Mouse (Mus musculus): ENCODE measurements around the gene Crbn. TPM values are rescaled to one million over a fixed set of nuclear protein-coding genes. Genes with fewer than 3 reads are reported as not detected.
A peak's percentile ranks its signal among the peaks of the same experiment; 100 is the strongest.

The Crbn gene
- polyA plus RNA-seq, 1 experiment from 2014 or later = 26.3 TPM

- Histone ChIP-seq H3K27ac (replicated peaks) (no peak overlapping the region), H3K4me3 (ENCODE audit: low read depth, low read length) (peak overlapping the region; percentile 91), H3K9me3 (ENCODE audit: control insufficient read depth, low read length) (no peaks in the 10 kb centered on the region), H3K27me3 (ENCODE audit: control insufficient read depth, insufficient read depth, low read length) (no peaks in the 10 kb centered on the region), H3K36me3 (ENCODE audit: control insufficient read depth, insufficient read depth, low read length) (peaks cover 3% of the 10 kb centered on the region; the same call in 1 of the 2 replicates), H3K4me2 (replicated peaks; ENCODE audit: low read depth) (peak overlapping the region; percentile 86), H3K4me1 (replicated peaks; ENCODE audit: control insufficient read depth, insufficient read depth) (0 out of 2 replicates have a peak, but pooled peaks cover 4% of the 10 kb centered on the region), H3K9ac (ENCODE audit: low read length) (peak overlapping the region; percentile 83)
- TF ChIP-seq EP300 (optimal IDR thresholded peaks at IDR 0.05) (no peak), CTCF (IDR thresholded peaks at IDR 0.05; ENCODE audit: low read depth) (no peak)
- ATAC-seq (ENCODE audit: low FRiP score, low TSS enrichment) (no peak), DNase-seq (ENCODE audit: low spot score) (no peak)
- 41% methylated on average over 4 of the region's 4 CpGs for WGBS
Observed at GRCm38 (mm10) chr6:106770046-106770445, 29.8 kb downstream of the Crbn start.

DNA sequence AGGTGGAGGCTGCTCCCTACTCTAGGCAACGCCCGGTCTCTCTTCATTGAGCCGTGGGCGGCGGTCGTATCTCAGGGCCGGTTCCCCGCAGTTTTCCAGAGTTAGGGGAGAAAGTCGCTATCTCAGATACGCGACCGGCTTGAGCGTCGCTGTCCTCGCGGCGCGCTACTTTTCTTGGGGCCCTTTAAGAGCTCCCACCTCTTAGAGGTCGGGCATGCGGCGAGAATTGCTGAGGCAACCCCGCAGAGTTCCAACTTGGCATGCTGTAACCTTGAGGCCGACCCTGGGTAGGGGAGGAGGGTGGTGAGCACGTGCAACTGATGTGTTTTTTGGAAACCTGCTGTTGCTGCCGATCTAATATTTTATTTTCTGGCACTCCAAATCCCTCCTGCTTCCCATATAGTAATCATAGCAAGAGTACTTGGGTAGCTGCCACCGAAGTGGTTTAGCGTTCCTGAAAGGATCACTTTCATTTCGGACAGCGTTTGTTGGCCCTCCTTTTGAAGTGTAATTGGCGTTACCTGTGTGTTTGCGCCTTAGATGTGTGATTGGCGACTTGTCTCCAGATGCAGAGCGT, 30.5 kb downstream of the Crbn start:
- peak; percentile 73; the same call in 1 of the 2 replicates for ATAC-seq (ENCODE audit: low FRiP score, low TSS enrichment)

DNA sequence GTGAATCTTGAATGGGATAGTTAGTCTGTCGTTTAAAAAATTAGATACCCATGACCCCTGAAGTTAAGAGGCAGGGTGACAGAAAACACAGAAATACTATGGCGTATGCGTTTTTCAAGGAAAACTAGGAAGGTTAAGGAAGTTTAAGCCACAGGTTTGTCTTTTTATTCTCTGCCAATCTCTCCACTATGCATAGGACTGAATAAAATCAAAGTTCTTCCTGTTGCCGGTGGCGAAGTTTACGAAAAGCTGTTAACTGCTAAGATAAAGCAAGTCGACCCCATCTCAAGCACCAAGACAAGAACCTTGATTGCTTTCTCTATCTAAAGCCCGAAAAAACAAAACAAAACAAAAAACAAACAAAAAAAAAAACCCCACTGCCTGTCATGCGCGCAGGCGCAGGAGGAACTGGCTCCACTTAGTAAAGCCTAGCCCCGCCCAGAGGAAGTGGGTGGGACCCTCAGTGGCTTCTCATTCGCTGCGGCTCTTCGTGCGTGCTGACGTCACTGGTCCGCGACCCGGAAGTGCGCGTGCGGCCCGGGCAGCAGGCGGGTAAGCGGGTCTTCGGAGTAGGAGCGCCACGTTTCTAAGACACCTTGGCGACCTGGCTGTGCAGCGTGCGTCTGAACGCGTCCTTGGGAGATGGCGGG, 31.1 kb downstream of the Crbn start, which contains the start of gene Trnt1:
Gene Trnt1 (plus strand): TSS at position 481 of the 650 bp plus-strand sequence.
- Histone ChIP-seq H3K9me3 (ENCODE audit: control insufficient read depth, low read length) (no peaks in the 10 kb centered on the region), H3K9ac (ENCODE audit: low read length) (peak within 1 kb of the TSS; percentile 83), H3K27me3 (ENCODE audit: control insufficient read depth, insufficient read depth, low read length) (no peaks in the 10 kb centered on the region), H3K27ac (replicated peaks) (peak within 1 kb of the TSS; percentile 76), H3K36me3 (ENCODE audit: control insufficient read depth, insufficient read depth, low read length) (peaks cover 3% of the 10 kb centered on the region; the same call in 1 of the 2 replicates), H3K4me2 (replicated peaks; ENCODE audit: low read depth) (peak within 1 kb of the TSS; percentile 86), H3K4me3 (ENCODE audit: low read depth, low read length) (peak within 1 kb of the TSS; percentile 91), H3K4me1 (replicated peaks; ENCODE audit: control insufficient read depth, insufficient read depth) (0 out of 2 replicates have a peak, but pooled peaks cover 4% of the 10 kb centered on the region)
- DNase-seq (ENCODE audit: low spot score) = peak; percentile 99
- ATAC-seq (ENCODE audit: low FRiP score, low TSS enrichment) = peak; percentile 100
- no peak for TF ChIP-seq CTCF (IDR thresholded peaks at IDR 0.05; ENCODE audit: low read depth)
- TF ChIP-seq EP300 (optimal IDR thresholded peaks at IDR 0.05) = no peak
- WGBS = 9% methylated on average over 35 of the region's 35 CpGs

More for the DNA sequence above, 30.5 kb downstream of the Crbn start:
- no peaks in the 10 kb centered on the region for H3K9me3 ChIP-seq (ENCODE audit: control insufficient read depth, low read length)
- peaks cover 3% of the 10 kb centered on the region; the same call in 1 of the 2 replicates for H3K36me3 ChIP-seq (ENCODE audit: control insufficient read depth, insufficient read depth, low read length)
- 0 out of 2 replicates have a peak, but pooled peaks cover 4% of the 10 kb centered on the region for H3K4me1 ChIP-seq (replicated peaks; ENCODE audit: control insufficient read depth, insufficient read depth)
- H3K4me2 ChIP-seq (replicated peaks; ENCODE audit: low read depth) = peak overlapping the region; percentile 86
- WGBS = under 1% methylated on average over 33 of the region's 33 CpGs
- H3K27me3 ChIP-seq (ENCODE audit: control insufficient read depth, insufficient read depth, low read length) = no peaks in the 10 kb centered on the region
- peak overlapping the region; percentile 76 for H3K27ac ChIP-seq (replicated peaks)
- peak; percentile 31 for DNase-seq (ENCODE audit: low spot score)
- TF ChIP-seq EP300 (optimal IDR thresholded peaks at IDR 0.05) (no peak), CTCF (IDR thresholded peaks at IDR 0.05; ENCODE audit: low read depth) (no peak)
- peak overlapping the region; percentile 91 for H3K4me3 ChIP-seq (ENCODE audit: low read depth, low read length)
- peak overlapping the region; percentile 83 for H3K9ac ChIP-seq (ENCODE audit: low read length)

GRCm38 (mm10) chr6:106766774-106767173, 33.1 kb downstream of the Crbn start:
- DNase-seq (ENCODE audit: low spot score) = no peak
- Histone ChIP-seq H3K4me1 (replicated peaks; ENCODE audit: control insufficient read depth, insufficient read depth) (0 out of 2 replicates have a peak, but pooled peaks cover 4% of the 10 kb centered on the region), H3K9ac (ENCODE audit: low read length) (no peak overlapping the region), H3K9me3 (ENCODE audit: control insufficient read depth, low read length) (no peaks in the 10 kb centered on the region), H3K27ac (replicated peaks) (no peak overlapping the region), H3K27me3 (ENCODE audit: control insufficient read depth, insufficient read depth, low read length) (no peaks in the 10 kb centered on the region), H3K4me2 (replicated peaks; ENCODE audit: low read depth) (no peak overlapping the region), H3K36me3 (ENCODE audit: control insufficient read depth, insufficient read depth, low read length) (no peaks in the 10 kb centered on the region), H3K4me3 (ENCODE audit: low read depth, low read length) (no peak overlapping the region)
- TF ChIP-seq EP300 (optimal IDR thresholded peaks at IDR 0.05) = no peak
- no peak for TF ChIP-seq CTCF (IDR thresholded peaks at IDR 0.05; ENCODE audit: low read depth)
- 78% methylated on average over 4 of the region's 4 CpGs for WGBS
- ATAC-seq (ENCODE audit: low FRiP score, low TSS enrichment) = no peak

GRCm38 (mm10) chr6:106765892-106766291, 34.0 kb downstream of the Crbn start:
- DNase-seq (ENCODE audit: low spot score) (no peak), ATAC-seq (ENCODE audit: low FRiP score, low TSS enrichment) (no peak)
- TF ChIP-seq CTCF (IDR thresholded peaks at IDR 0.05; ENCODE audit: low read depth) (no peak), EP300 (optimal IDR thresholded peaks at IDR 0.05) (no peak)
- WGBS = 81% methylated on average over 1 of the region's 1 CpGs
- Histone ChIP-seq H3K36me3 (ENCODE audit: control insufficient read depth, insufficient read depth, low read length) (no peaks in the 10 kb centered on the region), H3K9me3 (ENCODE audit: control insufficient read depth, low read length) (no peaks in the 10 kb centered on the region), H3K27me3 (ENCODE audit: control insufficient read depth, insufficient read depth, low read length) (no peaks in the 10 kb centered on the region), H3K4me1 (replicated peaks; ENCODE audit: control insufficient read depth, insufficient read depth) (0 out of 2 replicates have a peak, but pooled peaks cover 4% of the 10 kb centered on the region), H3K27ac (replicated peaks) (no peak overlapping the region), H3K9ac (ENCODE audit: low read length) (no peak overlapping the region), H3K4me2 (replicated peaks; ENCODE audit: low read depth) (no peak overlapping the region), H3K4me3 (ENCODE audit: low read depth, low read length) (no peak overlapping the region)

DNA sequence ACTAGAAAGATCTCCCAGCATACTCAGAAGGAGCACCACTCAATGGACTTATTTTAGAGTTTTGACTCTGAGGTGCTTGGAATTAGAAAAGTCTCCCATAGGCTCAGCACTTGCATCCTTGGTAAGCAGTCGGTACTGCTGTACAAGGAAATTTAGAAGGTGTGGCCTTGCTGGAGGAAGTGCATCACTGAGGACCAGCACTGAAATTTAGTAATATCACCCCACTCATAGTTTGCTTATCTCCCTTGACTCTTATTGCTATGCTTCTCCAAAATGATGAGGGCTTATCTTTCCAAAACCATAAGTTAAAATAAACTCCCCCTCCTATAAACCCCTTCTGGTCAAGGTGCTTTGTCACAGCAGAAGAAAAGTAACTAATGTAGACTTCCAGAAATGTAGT, 38.4 kb downstream of the Crbn start:
- Histone ChIP-seq H3K27ac (replicated peaks) (no peak overlapping the region), H3K9me3 (ENCODE audit: control insufficient read depth, low read length) (no peaks in the 10 kb centered on the region), H3K4me1 (replicated peaks; ENCODE audit: control insufficient read depth, insufficient read depth) (no peaks in the 10 kb centered on the region), H3K4me3 (ENCODE audit: low read depth, low read length) (no peak overlapping the region), H3K4me2 (replicated peaks; ENCODE audit: low read depth) (no peak overlapping the region), H3K27me3 (ENCODE audit: control insufficient read depth, insufficient read depth, low read length) (no peaks in the 10 kb centered on the region), H3K9ac (ENCODE audit: low read length) (no peak overlapping the region), H3K36me3 (ENCODE audit: control insufficient read depth, insufficient read depth, low read length) (no peaks in the 10 kb centered on the region)
- DNase-seq (ENCODE audit: low spot score) (no peak), ATAC-seq (ENCODE audit: low FRiP score, low TSS enrichment) (no peak)
- WGBS = 76% methylated on average over 1 of the region's 1 CpGs
- TF ChIP-seq EP300 (optimal IDR thresholded peaks at IDR 0.05) = no peak
- TF ChIP-seq CTCF (IDR thresholded peaks at IDR 0.05; ENCODE audit: low read depth) = no peak
